Mouse (Mus musculus) embryo, embryonic 10.5 days (tissue): ENCODE measurements around the gene Lmntd1.

ENCODE experiments used
- DNase-seq: peaks from one replicate; pipeline ENCODE4 v3.0.0-alpha.2; 2015; ENCODE audit warnings: low spot score

The Lmntd1 gene

GRCm38 (mm10) chr6:145604648-145605047, 9.5 kb downstream of the Lmntd1 start:
- no peak for DNase-seq

- no peak for DNase-seq
These were observed 10.0 kb downstream of the Lmntd1 start for GRCm38 (mm10) chr6:145604126-145604525.

DNA sequence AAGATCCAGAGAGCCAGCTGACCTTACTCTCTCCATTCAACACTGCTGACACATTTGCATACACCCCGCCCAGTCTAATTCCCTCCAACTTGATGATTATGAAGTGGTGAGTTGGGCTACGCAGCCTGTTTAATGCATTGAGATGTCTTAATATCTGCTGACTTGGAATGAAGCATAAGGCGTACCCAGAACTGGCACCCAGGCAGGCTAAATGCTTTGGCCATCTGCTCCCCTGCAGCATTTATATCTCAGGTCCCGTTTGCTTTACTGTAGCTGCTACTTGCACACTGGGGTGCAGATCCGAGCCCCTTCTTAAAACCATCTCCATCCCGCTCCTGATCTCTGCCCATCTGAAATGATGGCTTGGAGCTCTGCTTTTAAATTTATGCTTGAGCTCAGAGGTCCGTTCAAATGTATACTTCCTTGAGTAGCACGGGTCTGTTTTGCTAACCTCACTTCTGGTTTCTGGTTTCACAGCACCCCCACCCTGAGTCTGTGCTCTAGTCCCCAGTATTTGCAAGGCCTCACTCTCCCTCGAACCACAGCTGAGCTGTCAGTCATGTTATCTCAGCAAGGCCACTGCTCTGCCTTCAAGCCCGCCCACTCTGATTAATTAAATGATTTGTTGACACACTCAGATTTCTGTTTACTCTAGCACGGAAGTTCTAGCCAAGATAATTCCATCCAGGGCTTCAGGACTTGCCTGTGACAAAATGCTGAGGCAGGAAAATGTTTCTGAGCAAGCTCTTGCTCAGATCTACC, 15.1 kb downstream of the Lmntd1 start:
- DNase-seq, result no peak

GRCm38 (mm10) chr6:145595905-145596304, 18.2 kb downstream of the Lmntd1 start:
- DNase-seq, result no peak

DNA sequence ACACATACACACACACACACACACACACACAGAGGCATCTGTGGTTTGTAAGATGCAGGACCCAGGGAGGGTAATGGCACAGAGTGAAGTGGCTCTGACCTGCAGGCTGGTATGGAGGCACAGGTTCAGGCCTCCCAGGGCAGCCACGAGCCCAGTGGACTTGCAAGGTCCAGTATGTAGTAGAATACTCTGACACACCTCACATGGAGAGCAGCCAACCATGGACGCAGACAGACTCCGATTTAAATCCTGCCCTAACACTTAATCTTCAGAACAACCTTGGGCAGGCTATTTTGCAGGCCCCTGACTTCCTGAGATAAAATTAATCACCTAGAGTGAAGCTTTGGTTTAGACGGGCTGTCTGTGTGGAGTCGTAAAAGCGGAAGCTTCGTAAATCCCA, 20.1 kb downstream of the Lmntd1 start:
- DNase-seq, result no peak

- peak; percentile 22 for DNase-seq
These were observed 21.6 kb downstream of the Lmntd1 start for GRCm38 (mm10) chr6:145592531-145592998.

DNA sequence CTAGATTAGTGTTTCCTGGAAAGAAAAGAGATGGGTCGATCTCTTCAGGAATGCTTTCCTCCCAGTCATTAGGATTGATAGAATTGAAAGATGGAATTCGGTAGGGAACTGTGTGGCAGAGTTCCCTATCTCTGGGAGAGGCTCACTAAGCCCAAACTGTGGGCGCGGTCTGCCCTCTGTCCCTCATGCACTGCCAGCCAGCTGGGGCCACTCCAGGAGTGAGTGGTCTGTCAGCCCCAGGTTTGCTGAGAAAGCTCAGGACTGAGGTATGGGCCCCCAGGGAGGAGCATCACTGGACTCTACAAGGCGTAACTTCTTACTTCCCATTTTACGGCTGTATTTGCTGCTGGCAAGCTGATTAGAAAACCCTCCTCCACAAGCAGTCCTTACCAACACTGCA, 22.1 kb downstream of the Lmntd1 start:
- peak; percentile 26 for DNase-seq

DNA sequence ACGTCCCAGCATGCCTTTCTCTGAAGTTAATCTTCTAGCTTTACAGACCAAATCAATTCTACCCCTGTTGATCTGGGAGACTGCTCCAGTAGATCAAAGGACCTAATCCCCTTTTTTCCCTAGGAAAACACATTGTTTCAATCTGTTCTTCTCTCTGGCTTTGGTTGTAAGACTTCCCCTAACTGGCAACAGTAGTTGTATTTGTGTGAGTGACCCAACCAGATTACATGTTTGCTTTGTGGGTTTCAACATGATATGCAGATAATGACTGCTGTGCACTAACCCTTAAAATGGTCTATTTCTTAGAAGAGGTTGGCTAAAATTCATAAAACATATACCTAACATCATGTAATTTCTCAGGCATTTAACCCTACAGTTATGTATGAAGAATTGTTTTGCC, 22.5 kb downstream of the Lmntd1 start:
- DNase-seq, result no peak

- DNase-seq, result no peak
These were observed 23.4 kb downstream of the Lmntd1 start for GRCm38 (mm10) chr6:145590501-145591293.

DNA sequence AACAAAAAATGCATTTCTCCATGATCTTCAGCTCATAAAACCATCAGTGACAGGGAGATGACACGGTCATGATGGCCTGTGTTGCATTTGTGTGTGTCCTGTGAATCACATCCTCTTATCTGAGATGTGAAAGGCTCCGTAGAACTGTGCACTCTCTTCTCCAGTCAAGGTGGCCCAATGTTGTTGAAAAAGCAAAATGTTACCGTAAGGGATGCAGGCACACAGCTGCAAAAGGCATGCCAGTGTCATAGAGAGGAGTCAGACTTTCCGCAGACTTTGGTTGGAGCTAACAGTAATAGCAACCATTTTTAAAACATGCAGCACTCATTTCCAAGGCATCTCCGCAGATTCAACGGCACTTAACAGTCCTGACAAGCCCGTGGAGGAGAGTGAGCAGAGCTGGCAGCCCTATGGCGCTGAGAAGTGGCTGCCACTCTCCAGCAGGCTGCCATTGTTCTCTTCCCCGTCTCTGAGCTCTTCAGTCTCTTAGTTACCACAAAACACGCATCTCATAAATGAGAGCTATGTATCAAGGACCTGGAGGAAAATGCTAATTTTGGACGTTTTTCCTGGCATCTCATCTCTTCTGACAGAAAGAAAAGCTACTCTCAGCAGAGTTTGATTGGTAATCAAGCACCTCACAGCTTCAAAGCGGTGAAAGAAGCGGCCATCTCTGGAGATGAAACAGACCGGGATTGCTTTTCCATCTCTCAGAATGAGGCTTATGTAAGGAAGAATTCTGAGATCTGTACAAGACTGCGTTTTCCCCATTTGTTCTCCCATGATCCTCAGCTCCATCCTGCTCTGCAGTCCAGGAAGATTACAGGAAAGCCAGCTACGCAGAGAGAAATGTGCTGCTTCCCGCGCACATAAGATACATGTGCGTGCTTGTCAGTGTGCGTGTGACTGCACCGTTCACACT, 28.8 kb downstream of the Lmntd1 start:
- DNase-seq, result no peak

GRCm38 (mm10) chr6:145581366-145582170, 32.6 kb downstream of the Lmntd1 start:
- DNase-seq, result no peak

DNA sequence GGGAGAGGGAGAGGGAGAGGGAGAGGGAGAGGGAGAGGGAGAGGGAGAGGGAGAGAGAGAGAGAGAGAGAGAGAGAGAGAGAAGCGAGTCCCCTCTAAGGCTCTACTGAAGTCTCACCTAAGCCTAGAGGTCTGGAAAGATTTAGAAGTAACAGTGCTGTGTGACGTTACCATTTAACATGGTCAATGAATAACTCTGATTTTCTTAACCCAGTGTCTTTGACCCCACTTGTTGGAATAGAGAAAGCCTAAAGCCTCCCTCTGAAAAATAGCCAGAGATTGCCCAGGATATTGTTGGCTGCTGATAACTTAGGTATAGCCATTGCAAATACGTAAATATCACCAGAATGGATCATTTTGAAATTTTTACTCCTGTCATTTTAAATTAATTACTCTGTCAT, 34.4 kb downstream of the Lmntd1 start:
- no peak for DNase-seq

GRCm38 (mm10) chr6:145578457-145579185, 35.5 kb downstream of the Lmntd1 start:
- peak; percentile 24 for DNase-seq

DNA sequence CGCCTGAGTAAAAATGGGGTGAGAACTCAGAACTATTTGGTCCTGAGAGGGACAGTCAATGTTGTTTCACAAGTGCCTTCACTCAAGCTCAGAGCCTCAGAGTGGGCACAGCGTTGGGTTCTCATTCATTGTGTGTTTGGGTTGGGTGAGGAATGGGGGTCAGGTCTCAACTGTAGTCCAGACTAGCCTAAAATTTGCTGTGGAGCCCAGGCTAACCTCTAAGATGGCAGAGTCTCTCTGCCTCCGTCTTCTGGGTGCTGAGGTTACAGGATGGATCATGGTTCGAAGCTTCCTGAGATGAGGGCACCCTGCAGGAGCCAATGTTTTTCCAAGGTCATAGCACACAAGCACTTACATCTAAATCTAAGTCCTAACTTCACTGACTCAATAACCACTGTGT, 37.4 kb downstream of the Lmntd1 start:
- DNase-seq, result no peak

GRCm38 (mm10) chr6:145573250-145574013, 40.7 kb downstream of the Lmntd1 start:
- DNase-seq, result no peak

DNA sequence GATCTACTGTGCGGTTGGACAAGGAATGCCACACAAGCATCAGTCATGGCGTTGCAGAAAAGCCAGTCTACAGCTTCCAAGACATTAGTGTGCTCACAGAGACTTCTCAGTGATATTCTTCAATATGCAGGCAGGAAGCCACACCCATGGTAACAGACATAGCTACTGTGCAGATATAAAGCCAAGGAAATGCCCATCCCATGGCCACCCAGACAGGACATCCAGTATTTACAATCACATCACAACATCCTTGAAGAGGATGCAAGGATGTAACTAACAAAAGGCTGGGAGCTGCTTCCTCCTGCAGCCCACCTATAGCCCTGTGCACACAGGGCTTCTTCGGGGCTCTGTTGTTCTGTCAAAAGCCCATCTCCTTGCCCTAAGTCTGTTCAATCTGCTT, 45.4 kb downstream of the Lmntd1 start:
- no peak for DNase-seq

GRCm38 (mm10) chr6:145567832-145568231, 46.3 kb downstream of the Lmntd1 start:
- DNase-seq, result no peak

DNA sequence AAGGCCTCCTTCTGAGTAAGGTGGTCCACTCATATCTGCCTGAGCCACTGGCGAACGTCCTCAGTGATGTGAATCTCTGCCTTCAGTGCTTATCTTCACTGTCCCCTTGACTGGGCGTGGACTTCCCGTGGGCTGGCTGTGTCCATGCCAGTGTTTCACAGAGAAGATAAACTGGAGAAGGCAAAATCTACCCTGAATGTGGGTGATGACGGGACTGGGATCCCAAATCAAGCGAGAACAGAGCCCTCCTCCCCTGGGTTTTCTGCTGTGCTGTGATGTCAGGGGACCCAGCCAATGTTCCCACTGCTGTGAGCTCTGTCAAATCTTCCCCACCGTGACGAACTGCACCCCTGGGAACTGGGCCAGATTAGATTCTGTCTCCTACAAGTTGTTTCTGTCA, 46.8 kb downstream of the Lmntd1 start:
- no peak for DNase-seq

DNA sequence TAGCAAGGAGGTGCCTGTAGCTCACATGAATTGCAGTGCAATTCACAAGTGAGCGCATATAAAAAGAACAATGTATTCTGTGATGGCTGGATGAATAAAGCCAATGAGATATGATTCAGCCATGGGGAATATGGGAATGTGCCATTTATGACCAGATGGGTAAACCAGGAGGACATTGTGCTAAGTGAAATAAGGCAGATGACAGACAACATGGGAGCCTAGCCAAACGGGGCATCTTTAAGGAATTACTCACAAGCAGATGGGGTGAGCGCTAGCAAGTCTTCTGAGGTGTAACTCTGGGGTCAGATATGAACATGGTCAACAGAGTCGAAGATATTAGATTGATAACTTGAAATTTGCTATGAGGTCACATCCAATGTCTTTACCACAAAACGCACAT, 48.5 kb downstream of the Lmntd1 start:
- no peak for DNase-seq

DNA sequence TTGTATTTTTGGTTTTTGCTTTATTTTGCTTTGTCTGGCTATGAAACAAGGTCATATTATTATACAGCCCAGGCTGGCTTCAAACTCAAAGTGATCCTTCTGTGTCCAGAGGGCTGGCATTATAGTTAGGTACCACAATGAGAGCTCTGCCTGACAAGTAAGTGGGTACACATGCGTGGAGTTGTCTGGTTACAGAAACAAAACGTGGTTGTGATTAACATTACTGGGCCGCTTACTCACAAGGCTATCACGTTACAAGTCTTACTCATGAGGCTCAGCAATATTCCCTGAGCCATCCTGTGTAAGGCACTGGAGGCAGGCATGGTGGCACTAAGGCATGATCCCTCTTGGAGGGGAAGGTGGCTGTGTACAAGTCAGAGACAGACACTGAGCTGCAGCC, 49.4 kb downstream of the Lmntd1 start:
- peak; percentile 46 for DNase-seq
